Mouse (Mus musculus): ENCODE data around the gene Pnpla2. TPM values are rescaled to one million over a fixed set of nuclear protein-coding genes. Genes with fewer than 3 reads are reported as not detected.
A peak's percentile ranks its signal among the peaks of the same experiment; 100 is the strongest.

Pnpla2 gene
- total RNA-seq, 2 experiments from 2014 or later = 387 to 566 TPM

- DNase-seq = peak; percentile 96
These were observed 7.6 kb upstream of the Pnpla2 start, which contains the start of gene Rplp2 for GRCm38 (mm10) chr7:141447110-141447991. Gene Rplp2, plus strand, starts transcription at chr7:141447370.

- peak in 1 of 2 experiments; percentile 21 for DNase-seq
These were observed 3.1 kb upstream of the Pnpla2 start for GRCm38 (mm10) chr7:141451928-141452327.

- DNase-seq = no peak
These were observed 1.4 kb upstream of the Pnpla2 start for GRCm38 (mm10) chr7:141453636-141454035.

- peak; percentile 93 for DNase-seq
These were observed 764 bp downstream of the Pnpla2 start for GRCm38 (mm10) chr7:141455610-141456314.

- peak; percentile 74 to 79 for DNase-seq
These were observed 1.7 kb downstream of the Pnpla2 start for GRCm38 (mm10) chr7:141456739-141457138.

GRCm38 (mm10) chr7:141457236-141457635, 2.2 kb downstream of the Pnpla2 start:
- peak in 1 of 2 experiments; percentile 37 for DNase-seq

- peak; percentile 65 to 76 for DNase-seq
These were observed 3.1 kb downstream of the Pnpla2 start for GRCm38 (mm10) chr7:141457986-141458660.

GRCm38 (mm10) chr7:141458661-141459060, 3.7 kb downstream of the Pnpla2 start:
- DNase-seq = no peak

- peak; percentile 31 to 33 for DNase-seq
These were observed 4.3 kb downstream of the Pnpla2 start for GRCm38 (mm10) chr7:141459301-141459711.

GRCm38 (mm10) chr7:141460001-141460390, 5.0 kb downstream of the Pnpla2 start:
- DNase-seq = peak in 1 of 2 experiments; percentile 60

- peak; percentile 69 to 83 for DNase-seq
These were observed 5.6 kb downstream of the Pnpla2 start, which contains the start of gene Cracr2b for GRCm38 (mm10) chr7:141460391-141461113. Gene Cracr2b, plus strand, starts transcription at chr7:141461094.

GRCm38 (mm10) chr7:141461521-141462332, 6.7 kb downstream of the Pnpla2 start:
- peak; percentile 62 to 66 for DNase-seq

GRCm38 (mm10) chr7:141462333-141462821, 7.4 kb downstream of the Pnpla2 start:
- DNase-seq = peak; percentile 64

- peak; percentile 84 to 92 for DNase-seq
These were observed 9.0 kb downstream of the Pnpla2 start for GRCm38 (mm10) chr7:141463824-141464602.

- peak; percentile 53 to 54 for DNase-seq
These were observed 9.7 kb downstream of the Pnpla2 start for GRCm38 (mm10) chr7:141464603-141465201.

GRCm38 (mm10) chr7:141465388-141466044, 10.5 kb downstream of the Pnpla2 start:
- peak in 1 of 2 experiments; percentile 40 for DNase-seq

- peak; percentile 56 to 75 for DNase-seq
These were observed 11.0 kb downstream of the Pnpla2 start for GRCm38 (mm10) chr7:141466045-141466394.

GRCm38 (mm10) chr7:141466607-141467148, 11.7 kb downstream of the Pnpla2 start:
- DNase-seq = no peak
